Mouse (Mus musculus) liver, embryonic 12.5 days (tissue): ENCODE data around the gene Adtrp. TPM values are rescaled to one million over a fixed set of nuclear protein-coding genes. Genes with fewer than 3 reads are reported as not detected.

ENCODE experiments used
- ATAC-seq: fragments of 200-750 bp; cut with Nextera tagmentation; 2 replicates; pipeline ENCODE4 v1.8.0; 2017; ENCODE audit warnings: moderate number of reproducible peaks, mild to moderate bottlenecking, moderate library complexity
- H3K27ac ChIP-seq: fragments of 300-500 bp; sonication (generic); 2 replicates; pipeline ENCODE4 v1.5.1; 2016; ENCODE audit warnings: mild to moderate bottlenecking
- H3K27me3 ChIP-seq: fragments of 300-500 bp; sonication (generic); replicated peaks from 2 replicates; pipeline ENCODE4 v1.6.1; 2016; ENCODE audit warnings: mild to moderate bottlenecking, moderate library complexity
- H3K36me3 ChIP-seq: fragments of 300-500 bp; sonication (generic); 2 replicates; pipeline ENCODE4 v1.6.1; 2016; ENCODE audit warnings: mild to moderate bottlenecking, moderate library complexity
- H3K4me1 ChIP-seq: fragments of 300-500 bp; sonication (generic); 2 replicates; pipeline ENCODE4 v1.6.1; 2016
- H3K4me2 ChIP-seq: fragments of 300-500 bp; sonication (generic); 2 replicates; pipeline ENCODE4 v1.6.1; 2016; ENCODE audit warnings: mild to moderate bottlenecking, moderate library complexity
- H3K4me3 ChIP-seq: fragments of 300-500 bp; sonication (generic); 2 replicates; pipeline ENCODE4 v1.5.1; 2016; ENCODE audit warnings: mild to moderate bottlenecking, moderate library complexity
- H3K9ac ChIP-seq: fragments of 300-500 bp; sonication (generic); 2 replicates; pipeline ENCODE4 v1.6.1; 2016; ENCODE audit warnings: mild to moderate bottlenecking, moderate library complexity
- H3K9me3 ChIP-seq: fragments of 300-500 bp; sonication (generic); replicated peaks from 2 replicates; pipeline ENCODE4 v1.6.1; 2016; ENCODE audit warnings: mild to moderate bottlenecking, moderate library complexity
- WGBS: fragments of 180-500 bp; shearing (Covaris S2); methylation state at CpG from one replicate; pipeline ENCODE4 v1.1.7; 2016; ENCODE audit not compliant: insufficient replicate concordance; 5-methylcytosine and 5-hydroxymethylcytosine counted together
- polyA plus RNA-seq: library from polyadenylated mRNA; unstranded; fragments of >200 nt; fragmentation: Nextera tagmentation; extraction: Ambion mirVana; gene quantifications from 2 replicates; pipeline ENCODE4 v1.2.1, GENCODE M21; 2016

The Adtrp gene
- polyA plus RNA-seq, 1 experiment from 2014 or later = not detected

DNA sequence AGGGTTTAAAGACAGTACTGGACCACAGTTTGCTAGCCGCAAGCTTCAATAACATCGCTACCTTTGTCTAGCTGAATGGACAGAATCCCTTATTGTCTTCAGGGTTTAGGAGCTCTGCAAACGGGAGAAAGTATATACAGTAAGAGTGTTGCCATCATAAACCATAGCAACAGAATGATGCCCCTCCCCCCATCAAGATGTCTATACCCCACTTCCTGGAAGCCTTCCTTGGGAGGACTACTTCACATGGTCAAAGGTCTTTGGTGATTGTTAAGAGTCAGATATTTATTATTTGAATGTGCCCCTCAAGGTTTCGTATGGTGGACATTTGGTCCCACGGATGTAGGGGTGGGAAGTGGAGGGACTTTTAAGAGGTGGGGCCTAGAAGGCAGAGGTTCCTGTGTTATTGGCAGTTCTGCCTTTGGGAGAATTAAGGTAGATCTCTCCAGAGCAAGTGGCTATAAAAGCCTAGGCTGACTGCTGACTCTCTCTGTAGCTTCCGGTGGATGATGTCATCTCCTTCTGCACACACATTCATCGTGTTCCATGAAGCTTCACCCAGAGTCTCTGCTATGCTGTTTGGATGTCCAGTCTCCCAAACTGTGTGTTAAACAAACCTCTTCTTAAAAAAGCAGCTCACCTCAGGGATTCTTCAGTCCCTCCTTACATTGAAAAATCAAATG lies 42.2 kb downstream of the Adtrp start:
- no peak overlapping the region for H3K4me2 ChIP-seq
- no peak for ATAC-seq
- no peaks in the 10 kb centered on the region for H3K36me3 ChIP-seq
- H3K9ac ChIP-seq = no peak overlapping the region
- no peak overlapping the region for H3K4me3 ChIP-seq
- no peaks in the 10 kb centered on the region for H3K9me3 ChIP-seq
- H3K27me3 ChIP-seq = no peaks in the 10 kb centered on the region
- WGBS = 69% methylated on average over 7 of the region's 7 CpGs
- no peak overlapping the region for H3K27ac ChIP-seq
- H3K4me1 ChIP-seq = no peaks in the 10 kb centered on the region

DNA sequence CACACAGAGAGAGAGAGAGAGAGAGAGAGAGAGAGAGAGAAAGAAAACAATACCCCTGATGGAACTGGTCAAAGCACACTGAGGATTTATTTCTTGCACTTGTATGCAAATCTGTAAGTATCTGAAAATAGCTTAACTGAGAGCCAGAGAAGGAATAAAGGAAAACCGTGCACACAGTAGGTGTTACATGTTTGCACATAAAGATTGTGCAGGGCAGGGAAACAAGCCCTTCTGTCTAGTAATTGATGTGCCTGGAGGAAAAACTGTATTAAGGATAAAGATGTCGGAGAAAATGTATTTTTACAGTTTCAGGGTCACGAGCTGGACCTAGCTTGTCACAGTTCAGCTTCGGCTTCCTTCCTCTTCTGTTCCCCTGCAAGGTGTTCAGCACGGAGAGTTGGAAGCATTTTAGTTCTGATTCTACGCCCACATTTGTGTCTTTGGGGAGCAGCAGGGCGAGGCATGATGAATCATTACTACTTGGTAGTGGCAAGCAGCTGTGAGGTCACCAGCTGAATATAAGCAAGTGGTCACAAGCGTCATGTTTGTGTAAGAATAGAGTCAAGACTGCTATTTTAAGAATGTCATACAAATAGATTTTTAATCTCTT lies 43.7 kb downstream of the Adtrp start:
- no peaks in the 10 kb centered on the region for H3K9me3 ChIP-seq
- H3K4me3 ChIP-seq = no peak overlapping the region
- H3K9ac ChIP-seq = no peak overlapping the region
- no peak for ATAC-seq
- WGBS = 40% methylated on average over 8 of the region's 8 CpGs
- no peak overlapping the region for H3K27ac ChIP-seq
- no peak overlapping the region for H3K4me2 ChIP-seq
- no peaks in the 10 kb centered on the region for H3K36me3 ChIP-seq
- no peaks in the 10 kb centered on the region for H3K4me1 ChIP-seq
- no peaks in the 10 kb centered on the region for H3K27me3 ChIP-seq

DNA sequence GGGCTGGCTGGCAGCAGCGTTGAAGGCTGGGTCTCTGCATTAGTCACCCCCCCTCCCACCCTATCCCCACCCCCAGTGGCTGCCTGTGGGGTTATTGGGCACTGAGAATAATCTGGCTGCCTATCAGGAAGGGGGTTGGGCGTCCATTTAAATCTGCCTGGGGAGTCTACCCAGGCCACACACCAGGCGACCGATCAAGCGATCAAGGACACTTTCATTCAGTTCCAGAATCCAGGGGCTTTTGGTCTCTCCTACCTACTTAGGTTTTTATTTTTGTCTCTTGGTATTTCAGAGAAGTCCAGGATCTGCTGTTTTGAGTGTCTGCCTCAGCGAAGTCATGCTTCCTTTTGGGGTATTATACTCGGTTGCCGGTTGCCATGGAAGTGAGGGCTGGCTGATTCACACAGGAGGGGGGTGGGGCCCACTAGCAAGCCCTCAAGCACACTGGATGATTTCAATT lies 46.3 kb downstream of the Adtrp start:
- ATAC-seq = no peak
- 17% methylated on average over 8 of the region's 8 CpGs for WGBS
- no peak overlapping the region for H3K27ac ChIP-seq

DNA sequence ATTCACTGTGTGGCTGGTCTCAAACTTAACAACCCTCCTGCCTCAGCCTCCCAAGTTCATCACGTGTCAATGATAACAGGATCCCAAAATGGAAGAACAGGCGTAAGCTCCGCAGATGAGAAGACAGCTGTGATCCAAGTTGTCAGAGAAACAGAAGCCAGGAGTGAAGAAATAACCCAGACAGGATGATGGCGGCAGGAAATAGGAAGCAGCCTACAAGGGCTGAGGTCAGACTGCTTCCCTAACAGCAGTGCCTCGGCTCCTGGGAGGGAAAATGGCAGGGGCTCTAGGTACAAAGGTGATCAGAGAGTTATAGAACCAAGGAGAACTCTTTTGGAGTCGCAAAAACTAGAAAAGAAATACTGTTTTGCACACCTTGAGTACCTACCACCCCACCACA lies 54.6 kb downstream of the Adtrp start:
- H3K27ac ChIP-seq = no peak overlapping the region
- H3K36me3 ChIP-seq = no peaks in the 10 kb centered on the region
- H3K9ac ChIP-seq = no peak overlapping the region
- no peaks in the 10 kb centered on the region for H3K27me3 ChIP-seq
- H3K4me1 ChIP-seq = no peaks in the 10 kb centered on the region
- ATAC-seq = no peak
- no peak overlapping the region for H3K4me2 ChIP-seq
- H3K4me3 ChIP-seq = no peak overlapping the region
- no peaks in the 10 kb centered on the region for H3K9me3 ChIP-seq
- 37% methylated on average over 6 of the region's 6 CpGs for WGBS

More for the DNA sequence above, 46.3 kb downstream of the Adtrp start:
- Histone ChIP-seq H3K27me3 (no peaks in the 10 kb centered on the region), H3K9ac (no peak overlapping the region), H3K4me3 (no peak overlapping the region), H3K9me3 (no peaks in the 10 kb centered on the region), H3K36me3 (no peaks in the 10 kb centered on the region), H3K4me1 (no peaks in the 10 kb centered on the region), H3K4me2 (no peak overlapping the region)

DNA sequence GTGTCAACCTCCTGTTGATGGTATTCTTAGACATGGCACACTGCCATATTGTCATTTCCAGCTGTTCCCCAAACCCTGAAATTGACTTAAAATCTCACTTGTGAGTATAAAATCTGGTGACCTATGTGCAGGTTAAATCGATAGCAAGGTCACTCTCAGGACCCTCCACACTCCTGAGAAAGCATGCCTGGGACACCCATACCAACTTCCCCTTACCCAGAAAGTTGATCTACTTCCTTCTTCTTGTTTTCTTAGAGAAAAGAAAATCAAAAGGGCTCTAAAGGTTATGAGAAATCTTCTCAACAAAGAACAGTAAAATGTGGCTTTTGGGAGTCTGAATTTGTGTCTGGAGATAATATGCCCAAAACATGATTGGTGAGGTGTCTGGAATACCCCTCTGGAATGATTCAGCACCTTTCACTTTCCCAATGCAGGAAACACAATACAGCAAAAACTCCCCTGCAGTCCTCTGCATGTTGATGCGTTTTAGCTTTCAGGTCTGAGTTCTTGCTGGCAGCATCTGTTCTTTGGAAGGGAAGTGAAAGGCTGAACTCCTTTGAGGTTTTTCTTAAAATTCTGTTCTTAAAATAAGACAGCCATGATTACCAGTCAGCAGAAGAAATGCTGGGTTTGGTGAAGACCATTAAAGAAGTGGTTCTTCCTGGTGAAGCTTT lies 59.5 kb downstream of the Adtrp start:
- H3K4me2 ChIP-seq = no peak overlapping the region
- H3K27ac ChIP-seq = no peak overlapping the region
- H3K36me3 ChIP-seq = no peaks in the 10 kb centered on the region
- H3K27me3 ChIP-seq = no peaks in the 10 kb centered on the region
- H3K9ac ChIP-seq = no peak overlapping the region
- H3K4me3 ChIP-seq = no peak overlapping the region
- H3K9me3 ChIP-seq = no peaks in the 10 kb centered on the region
- ATAC-seq = no peak
- no peaks in the 10 kb centered on the region for H3K4me1 ChIP-seq
- 43% methylated on average over 2 of the region's 2 CpGs for WGBS

DNA sequence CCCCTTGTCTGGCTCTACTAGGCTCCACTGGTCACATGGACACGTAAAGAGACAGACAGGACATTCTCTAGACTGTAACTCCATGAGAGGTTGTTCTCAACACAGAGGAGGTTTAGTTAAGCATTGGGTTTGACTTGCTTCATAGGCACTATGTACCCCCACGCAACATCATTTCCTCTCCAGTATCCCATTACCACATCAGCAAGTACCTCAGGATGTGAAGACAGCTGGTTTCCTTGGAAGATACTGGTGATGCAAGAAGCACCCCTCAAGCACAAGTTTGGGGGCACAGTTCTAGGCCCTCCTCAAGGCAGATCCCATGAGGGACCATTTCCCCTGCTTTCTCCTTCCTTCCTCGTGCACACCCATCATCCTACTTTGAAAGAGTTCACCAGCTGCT lies 60.8 kb downstream of the Adtrp start:
- no peak overlapping the region for H3K9ac ChIP-seq
- H3K4me3 ChIP-seq = no peak overlapping the region
- no peak for ATAC-seq
- H3K4me1 ChIP-seq = no peaks in the 10 kb centered on the region
- H3K27me3 ChIP-seq = no peaks in the 10 kb centered on the region
- no peak overlapping the region for H3K27ac ChIP-seq
- no peaks in the 10 kb centered on the region for H3K9me3 ChIP-seq
- WGBS = 54% methylated on average over 3 of the region's 3 CpGs
- H3K36me3 ChIP-seq = no peaks in the 10 kb centered on the region
- H3K4me2 ChIP-seq = no peak overlapping the region

DNA sequence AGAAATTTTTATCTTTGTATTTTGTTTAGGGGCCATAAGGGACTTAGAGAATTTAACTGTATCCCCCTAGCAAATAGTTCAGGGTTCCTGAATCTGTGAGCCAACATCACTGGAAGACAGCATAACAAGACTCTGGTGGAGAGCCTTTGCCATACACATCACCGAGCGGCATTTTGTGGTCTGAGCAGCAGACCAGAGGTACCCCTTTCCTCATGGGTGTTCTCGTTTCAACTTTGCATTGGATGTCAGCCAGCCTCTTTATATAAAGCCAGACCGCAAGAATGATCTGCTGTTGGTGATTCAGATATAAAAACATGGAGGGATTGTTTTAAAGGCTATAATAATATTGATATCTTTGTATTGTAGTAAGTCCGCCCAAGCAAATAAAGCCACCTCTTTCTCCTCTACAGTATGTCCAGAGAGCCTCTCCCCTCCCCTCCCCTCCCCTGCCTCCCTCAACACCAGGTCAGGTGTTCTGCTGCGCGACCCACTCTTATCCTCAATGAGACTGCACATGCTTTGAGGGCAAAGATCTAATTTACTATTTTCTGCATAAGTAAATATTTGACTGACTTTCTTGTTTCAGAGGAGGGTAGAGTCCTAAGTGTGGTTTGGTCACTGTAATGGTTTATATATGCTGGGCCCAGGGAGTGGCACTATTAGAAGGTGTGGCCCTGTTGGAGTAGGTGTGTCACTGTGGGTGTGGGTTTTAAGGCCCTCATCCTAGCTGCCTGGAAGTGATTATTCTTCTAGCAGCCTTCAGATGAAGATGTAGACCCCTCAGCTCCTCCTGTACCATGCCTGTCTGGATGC lies 62.4 kb downstream of the Adtrp start:
- H3K9me3 ChIP-seq = no peaks in the 10 kb centered on the region
- H3K27me3 ChIP-seq = no peaks in the 10 kb centered on the region
- no peaks in the 10 kb centered on the region for H3K4me1 ChIP-seq
- no peaks in the 10 kb centered on the region for H3K36me3 ChIP-seq
- 84% methylated on average over 7 of the region's 7 CpGs for WGBS
- no peak overlapping the region for H3K4me3 ChIP-seq
- no peak overlapping the region for H3K4me2 ChIP-seq
- H3K9ac ChIP-seq = no peak overlapping the region
- H3K27ac ChIP-seq = no peak overlapping the region
- ATAC-seq = no peak

DNA sequence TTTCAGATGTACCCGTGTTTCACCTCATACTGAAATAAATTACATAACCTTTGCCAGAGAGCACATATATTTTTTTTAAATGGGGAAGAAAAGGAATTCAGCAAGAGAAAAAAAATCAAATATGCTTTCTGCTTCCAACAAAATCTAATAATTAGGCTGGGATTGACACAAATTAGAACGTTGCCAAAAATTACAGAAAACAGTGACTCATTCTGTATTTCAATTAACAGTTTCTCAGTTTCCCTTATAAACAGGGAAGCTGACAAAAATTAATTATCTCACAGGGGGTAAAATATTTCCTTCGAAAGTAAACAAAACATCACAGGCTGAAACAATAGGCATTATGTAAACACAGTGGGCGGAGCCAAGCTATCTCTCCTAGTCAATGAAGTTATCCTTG lies 67.2 kb downstream of the Adtrp start:
- no peaks in the 10 kb centered on the region for H3K9me3 ChIP-seq
- H3K4me1 ChIP-seq = no peaks in the 10 kb centered on the region
- WGBS = 65% methylated on average over 4 of the region's 4 CpGs
- H3K4me3 ChIP-seq = no peak overlapping the region
- no peak for ATAC-seq
- no peaks in the 10 kb centered on the region for H3K36me3 ChIP-seq
- H3K27me3 ChIP-seq = no peaks in the 10 kb centered on the region
- H3K27ac ChIP-seq = no peak overlapping the region
- H3K4me2 ChIP-seq = no peak overlapping the region
- no peak overlapping the region for H3K9ac ChIP-seq

DNA sequence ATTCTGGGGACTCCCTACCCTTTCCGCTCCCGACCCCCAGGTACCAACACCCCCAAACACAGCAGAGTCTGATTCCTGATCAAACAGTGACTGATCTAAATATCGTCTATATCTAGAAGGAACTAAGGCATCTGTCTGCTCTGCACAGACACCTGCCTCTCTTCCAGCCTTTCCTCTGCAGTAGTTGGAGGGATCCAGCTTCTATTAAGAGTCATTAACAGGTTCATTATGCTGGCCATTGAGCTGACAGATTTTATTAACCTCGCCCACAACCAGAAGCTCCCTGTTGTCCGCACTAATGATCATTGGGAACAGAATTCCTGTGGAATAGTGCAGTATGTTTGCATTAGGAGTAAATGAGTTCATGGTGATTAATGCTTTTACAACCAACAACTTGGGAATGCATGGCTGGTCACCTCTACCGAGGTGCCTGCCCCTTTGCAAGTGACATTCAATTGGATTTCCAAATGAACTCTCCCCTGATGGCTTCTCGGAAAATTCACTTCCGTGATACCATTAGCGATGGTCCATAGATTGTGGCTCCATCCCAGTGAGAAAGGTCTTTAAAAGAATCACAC lies 67.8 kb downstream of the Adtrp start:
- WGBS = 78% methylated on average over 9 of the region's 9 CpGs

DNA sequence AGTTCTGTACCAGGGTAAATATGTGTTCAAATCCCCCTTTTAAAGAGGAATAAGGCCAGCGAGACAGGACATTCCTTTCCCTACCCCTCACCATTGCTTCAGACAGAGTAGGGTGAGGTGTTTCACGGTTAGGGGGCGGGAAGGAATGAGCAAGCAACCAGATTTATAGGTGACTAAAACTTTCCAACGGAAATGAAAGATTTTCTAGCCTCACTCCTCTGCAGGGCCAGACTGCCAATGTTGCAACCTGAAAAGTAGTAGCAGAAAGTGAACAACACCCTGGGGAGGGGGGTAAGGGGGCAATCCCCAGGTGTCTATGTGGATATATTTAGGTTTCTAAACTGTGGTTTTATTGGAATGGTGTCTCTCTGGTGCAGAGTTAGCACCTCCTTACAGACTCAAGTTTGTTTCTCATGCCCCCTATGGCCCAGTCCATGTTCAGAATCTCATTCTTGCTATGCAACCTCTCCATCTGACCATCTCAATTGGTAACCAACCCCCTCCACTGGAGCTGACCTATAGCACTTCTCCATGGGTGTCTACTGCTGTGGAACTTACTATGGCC lies 73.6 kb downstream of the Adtrp start:
- no peaks in the 10 kb centered on the region for H3K9me3 ChIP-seq
- WGBS = 61% methylated on average over 4 of the region's 4 CpGs
- H3K4me3 ChIP-seq = no peak overlapping the region
- no peak for ATAC-seq
- H3K36me3 ChIP-seq = no peaks in the 10 kb centered on the region
- H3K27ac ChIP-seq = no peak overlapping the region
- no peaks in the 10 kb centered on the region for H3K27me3 ChIP-seq
- no peaks in the 10 kb centered on the region for H3K4me1 ChIP-seq
- no peak overlapping the region for H3K9ac ChIP-seq
- H3K4me2 ChIP-seq = no peak overlapping the region

More for the DNA sequence above, 67.8 kb downstream of the Adtrp start:
- Histone ChIP-seq H3K9ac (no peak overlapping the region), H3K27me3 (no peaks in the 10 kb centered on the region), H3K9me3 (no peaks in the 10 kb centered on the region), H3K27ac (no peak overlapping the region), H3K4me2 (no peak overlapping the region), H3K4me1 (no peaks in the 10 kb centered on the region), H3K36me3 (no peaks in the 10 kb centered on the region), H3K4me3 (no peak overlapping the region)
- ATAC-seq = no peak

DNA sequence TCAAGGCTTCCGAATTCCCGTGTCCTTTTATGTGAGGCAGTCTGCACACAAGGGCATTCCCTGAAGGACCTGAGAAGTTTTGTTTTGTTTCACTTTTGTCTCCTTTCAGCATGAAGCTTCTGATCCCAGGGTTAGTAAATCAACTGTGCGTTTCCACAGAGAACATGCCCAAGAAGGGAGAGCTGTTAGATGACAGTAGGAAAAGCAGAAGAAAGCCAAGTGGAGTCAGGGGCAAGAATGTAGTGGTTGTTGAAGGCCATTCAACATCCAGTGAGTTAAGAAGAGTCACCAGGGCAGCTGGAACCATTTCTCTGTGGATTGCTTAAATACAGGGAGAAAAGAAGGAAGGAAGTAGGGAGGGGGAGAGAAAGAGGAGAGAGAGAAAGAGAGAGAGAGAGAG lies 76.4 kb downstream of the Adtrp start:
- WGBS = 67% methylated on average over 3 of the region's 3 CpGs
- Histone ChIP-seq H3K27me3 (no peaks in the 10 kb centered on the region), H3K4me2 (no peak overlapping the region), H3K4me1 (no peaks in the 10 kb centered on the region), H3K27ac (no peak overlapping the region), H3K36me3 (no peaks in the 10 kb centered on the region), H3K4me3 (no peak overlapping the region), H3K9me3 (no peaks in the 10 kb centered on the region), H3K9ac (no peak overlapping the region)
- ATAC-seq = no peak
